Mouse (Mus musculus): ENCODE data around the gene Fam221b.

Gene Fam221b

DNA sequence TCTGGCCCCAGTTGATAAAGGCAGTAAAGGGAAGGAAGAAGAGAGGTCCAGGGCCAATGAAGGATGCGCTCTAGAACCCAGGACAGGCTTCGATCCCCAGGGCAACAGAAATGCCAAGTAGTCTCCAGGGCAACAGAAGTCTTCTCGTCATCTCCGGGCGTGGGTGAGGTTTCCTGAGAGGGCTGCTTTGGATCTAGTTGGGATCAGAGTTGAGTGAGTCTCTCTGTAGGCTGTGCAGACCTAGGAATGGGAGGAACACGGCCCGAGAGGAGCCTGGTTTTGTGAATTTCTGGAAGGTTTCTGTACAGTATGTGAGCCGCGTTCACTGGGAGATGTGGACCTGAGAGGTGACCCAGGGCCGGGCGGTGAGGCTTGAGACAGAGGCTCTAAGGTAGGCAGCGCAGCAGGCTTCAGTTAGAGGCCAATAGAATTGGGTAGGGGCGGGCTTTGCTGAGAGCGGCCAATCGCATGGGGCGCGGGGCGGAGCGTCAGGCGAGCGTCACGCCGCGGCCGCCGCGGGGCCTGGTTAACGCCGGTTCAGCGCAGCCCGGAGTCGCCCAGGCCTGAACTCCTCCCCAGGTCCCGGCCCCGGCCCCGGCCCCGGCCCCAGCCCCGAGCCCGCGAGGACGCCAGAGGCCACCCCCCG is at the start of gene Fam221b, which contains the start of gene Tmem8b:
Gene Fam221b (minus strand): TSS at position 364 of the 646 bp plus-strand sequence.
Gene Tmem8b (plus strand): TSS at position 190 of the 646 bp plus-strand sequence.
- DNase-seq (ENCODE audit: low spot score): peak; percentile 73

DNA sequence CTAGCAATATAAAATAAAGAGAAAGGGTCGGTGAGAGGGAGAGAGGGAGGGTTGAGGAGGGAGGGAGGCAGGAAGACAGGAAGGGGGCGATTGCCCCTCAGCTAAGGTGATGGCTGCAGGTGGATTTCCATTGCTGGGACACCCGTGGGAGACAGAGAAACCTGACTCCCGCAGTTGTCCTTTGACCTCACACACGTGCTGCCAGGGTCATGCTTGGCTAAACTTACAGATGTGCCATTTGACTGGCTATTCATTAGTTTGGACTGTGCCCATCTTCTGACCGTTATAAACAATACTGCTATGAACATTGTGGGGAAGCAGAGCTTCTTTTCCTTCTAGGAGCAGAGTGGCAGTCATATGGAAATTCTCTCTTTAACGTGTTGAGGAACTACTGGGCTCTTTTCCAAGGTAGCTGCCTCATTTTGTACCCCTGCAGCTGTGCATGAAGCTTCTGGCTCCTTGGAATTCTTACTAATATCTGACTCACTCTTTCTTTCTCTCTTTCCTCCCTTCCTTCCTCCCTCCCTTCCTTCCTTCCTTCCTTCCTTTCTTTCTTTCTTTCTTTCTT is 44.8 kb upstream of the Fam221b start:
- DNase-seq (ENCODE audit: low spot score): no peak

DNA sequence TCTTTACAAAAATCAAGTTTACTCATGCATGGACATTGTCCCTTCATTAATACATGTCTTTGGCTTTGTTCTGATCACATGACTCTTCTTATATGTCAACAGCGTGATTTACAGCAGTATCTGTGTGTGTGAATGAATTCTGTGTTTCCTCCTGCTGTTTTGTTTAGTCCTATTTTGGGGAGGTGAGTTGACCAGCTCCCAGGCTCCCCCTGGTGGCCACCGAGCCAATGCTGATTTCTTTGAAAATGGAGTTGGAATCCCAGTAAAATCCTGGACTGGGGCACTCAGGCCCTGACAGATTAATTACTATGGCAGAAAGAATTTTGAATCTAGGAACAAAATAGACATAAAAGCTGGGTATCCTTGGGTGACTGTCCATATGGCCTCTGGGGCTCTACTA is 42.9 kb upstream of the Fam221b start:
- peak; percentile 59 for DNase-seq (ENCODE audit: low spot score)

DNA sequence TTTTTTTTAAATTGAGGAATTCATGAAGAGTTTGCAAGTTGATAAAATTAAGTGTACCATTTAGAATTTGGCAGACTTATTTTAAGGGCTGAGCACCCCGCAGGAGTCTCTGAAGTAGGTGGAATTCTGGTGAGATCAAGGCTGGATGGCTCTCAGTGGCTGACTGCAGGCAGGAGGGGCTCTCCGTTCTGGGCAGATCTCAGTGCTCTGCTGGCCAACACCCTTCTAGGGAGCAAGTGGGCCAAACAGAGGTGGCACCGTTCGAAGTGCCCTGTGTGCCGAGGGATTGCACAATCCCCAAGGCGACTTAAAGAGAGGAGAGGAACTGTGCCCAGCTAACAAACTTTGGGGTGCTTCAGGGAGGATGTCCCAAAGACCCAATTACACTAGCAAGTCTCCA is 40.9 kb upstream of the Fam221b start, which contains the start of gene Olfr71:
Gene Olfr71 (minus strand): TSS at position 387 of the 400 bp plus-strand sequence.
- no peak for DNase-seq (ENCODE audit: low spot score)

DNA sequence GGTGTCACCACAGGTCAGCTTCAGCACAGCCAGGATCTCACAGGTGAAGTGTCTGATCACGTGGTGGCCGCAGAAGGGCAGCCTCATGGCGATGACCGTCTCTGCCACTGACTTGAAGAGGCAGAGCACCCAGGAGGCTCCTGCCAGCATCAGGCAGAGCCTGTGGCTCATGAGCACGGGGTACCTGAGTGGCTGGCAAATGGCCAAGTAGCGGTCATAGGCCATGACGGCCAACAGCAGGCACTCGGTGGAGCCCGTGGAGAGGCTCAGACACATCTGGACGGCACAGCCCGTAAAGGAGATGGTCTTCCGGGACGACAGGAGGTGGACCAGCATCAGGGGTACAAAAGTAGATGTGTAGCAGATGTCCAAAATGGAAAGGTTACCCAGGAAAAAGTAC is 37.0 kb upstream of the Fam221b start:
- no peak for DNase-seq (ENCODE audit: low spot score)

GRCm38 (mm10) chr4:43703851-43704250 is 34.9 kb upstream of the Fam221b start:
- DNase-seq (ENCODE audit: low spot score): no peak

DNA sequence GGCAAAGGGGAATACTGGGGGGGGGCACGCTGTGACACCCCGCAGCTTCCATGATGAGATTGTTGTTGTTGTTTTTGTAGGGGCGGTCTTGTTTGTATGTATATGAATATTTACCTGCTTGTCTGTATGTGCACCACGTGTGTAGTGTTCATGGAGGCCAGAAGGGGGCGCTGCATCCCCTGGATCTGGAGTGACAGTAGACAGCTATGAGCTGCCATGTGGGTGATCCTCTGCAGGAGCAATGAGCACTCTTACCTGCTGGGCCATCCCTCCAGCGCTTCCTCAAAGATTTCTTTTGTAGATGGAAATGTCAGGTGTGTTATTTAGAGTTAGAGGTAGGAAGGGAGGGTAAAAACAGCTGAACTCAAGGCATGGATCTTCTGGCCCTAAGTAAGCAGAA is 34.5 kb upstream of the Fam221b start:
- no peak for DNase-seq (ENCODE audit: low spot score)

GRCm38 (mm10) chr4:43700707-43701106 is 31.8 kb upstream of the Fam221b start, which contains the start of gene Olfr70:
Olfr70 (minus strand) TSS chr4:43700807.
- no peak for DNase-seq (ENCODE audit: low spot score)

GRCm38 (mm10) chr4:43696561-43696960 is 27.6 kb upstream of the Fam221b start:
- DNase-seq (ENCODE audit: low spot score): no peak

GRCm38 (mm10) chr4:43695249-43695671 is 26.3 kb upstream of the Fam221b start:
- DNase-seq (ENCODE audit: low spot score): no peak

DNA sequence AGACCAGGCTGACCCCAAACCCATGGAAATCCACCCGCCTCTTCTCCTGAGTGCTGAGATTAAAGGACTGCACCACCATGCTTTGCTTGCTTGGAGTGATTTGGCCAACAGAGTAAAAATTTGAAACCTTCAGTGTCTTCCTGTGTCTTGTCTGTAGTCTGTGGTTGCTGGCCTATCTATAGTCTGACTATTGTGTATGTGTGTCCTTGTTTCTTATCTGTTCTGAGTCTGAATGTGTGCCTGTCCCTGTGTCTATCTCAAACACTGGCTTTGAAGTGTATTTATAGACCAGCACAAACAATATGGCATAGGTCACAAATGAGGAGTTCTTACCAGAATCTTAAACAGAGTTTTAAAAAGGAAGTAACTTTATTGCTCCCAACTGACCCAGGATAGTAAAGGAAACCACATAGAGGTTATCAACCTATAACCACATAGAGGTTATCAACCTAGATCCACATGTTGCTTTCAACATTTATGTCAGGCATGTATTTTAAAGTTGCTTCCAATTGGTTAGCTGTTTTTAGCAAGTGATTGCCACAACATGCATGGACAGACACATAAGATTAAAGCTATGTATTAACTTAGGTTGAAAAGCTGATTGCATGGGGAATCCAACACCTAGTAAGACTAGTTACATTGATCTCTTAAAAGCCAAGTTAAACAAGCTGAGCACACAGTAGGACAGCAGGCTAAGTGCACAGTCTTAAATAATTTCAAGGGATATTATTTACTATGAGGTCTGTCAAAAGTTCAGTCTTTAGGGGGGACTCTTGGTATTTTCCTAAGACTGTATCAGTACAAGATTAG is 25.7 kb upstream of the Fam221b start:
- DNase-seq (ENCODE audit: low spot score): no peak

GRCm38 (mm10) chr4:43693806-43694241 is 24.9 kb upstream of the Fam221b start:
- no peak for DNase-seq (ENCODE audit: low spot score)

GRCm38 (mm10) chr4:43691026-43691425 is 22.1 kb upstream of the Fam221b start:
- DNase-seq (ENCODE audit: low spot score): no peak

GRCm38 (mm10) chr4:43690021-43690420 is 21.1 kb upstream of the Fam221b start:
- no peak for DNase-seq (ENCODE audit: low spot score)

GRCm38 (mm10) chr4:43679416-43680043 is 10.6 kb upstream of the Fam221b start:
- DNase-seq (ENCODE audit: low spot score): no peak

DNA sequence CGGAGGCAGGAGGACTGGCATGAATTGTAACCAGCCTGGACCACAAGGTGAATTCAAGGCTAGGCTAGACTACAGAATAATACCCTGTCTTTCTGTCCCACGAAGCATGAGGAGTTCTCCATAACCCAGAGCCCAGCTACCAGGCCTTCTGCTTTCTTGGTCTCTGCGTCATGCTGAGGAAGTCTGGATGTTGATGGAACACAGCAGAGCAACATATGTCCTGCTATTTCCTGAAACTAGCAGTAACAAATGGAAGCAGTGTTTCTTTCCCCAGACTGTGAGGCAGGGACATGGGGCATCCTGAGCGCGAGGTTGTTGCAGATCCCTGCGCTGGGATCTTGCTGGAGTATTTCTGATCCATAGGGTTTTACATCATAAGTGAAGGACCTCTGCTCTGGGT is 9.6 kb upstream of the Fam221b start:
- no peak for DNase-seq (ENCODE audit: low spot score)

DNA sequence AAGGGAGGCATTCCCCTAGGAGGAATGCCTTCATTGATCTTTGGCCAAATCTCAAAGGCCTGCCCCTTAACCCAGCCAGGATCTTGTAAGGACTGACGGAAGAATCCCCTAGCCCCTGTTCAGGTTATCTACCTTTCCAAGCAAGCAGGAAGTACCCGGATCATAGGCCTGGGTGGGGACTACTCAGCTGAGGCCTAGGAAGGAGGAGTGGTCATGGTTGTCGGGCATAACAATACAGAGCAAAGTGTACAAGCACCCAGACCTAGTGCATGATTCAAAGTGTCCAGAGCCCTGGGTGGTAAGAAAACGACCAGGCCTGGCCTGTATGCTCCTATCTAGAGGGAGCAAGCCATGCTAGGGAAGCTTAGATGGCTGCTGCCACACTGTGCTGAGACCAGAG is 6.7 kb upstream of the Fam221b start:
- no peak for DNase-seq (ENCODE audit: low spot score)

DNA sequence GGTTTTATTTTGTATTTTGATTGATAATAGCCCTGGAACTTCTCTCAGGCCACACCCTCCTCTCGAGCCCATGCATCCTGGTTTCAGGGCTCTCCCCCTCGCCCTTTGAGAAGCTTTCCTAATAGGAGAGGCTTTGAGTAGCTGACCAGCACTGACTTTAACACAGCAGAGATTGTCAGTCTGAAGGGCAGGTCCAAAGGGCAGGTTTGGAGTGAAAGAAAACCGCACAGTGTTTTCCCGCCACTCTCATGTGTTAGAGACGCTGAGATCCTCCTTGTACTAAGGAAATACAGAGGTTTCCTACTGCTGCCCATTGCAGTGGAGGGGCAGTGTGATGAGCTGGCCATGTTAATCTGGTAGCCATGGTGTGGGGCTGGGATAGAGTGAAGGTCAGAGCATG is 6.0 kb upstream of the Fam221b start:
- no peak for DNase-seq (ENCODE audit: low spot score)

GRCm38 (mm10) chr4:43673703-43674102 is 4.8 kb upstream of the Fam221b start:
- DNase-seq (ENCODE audit: low spot score): no peak

- DNase-seq (ENCODE audit: low spot score): peak; percentile 87
These were observed 3.1 kb upstream of the Fam221b start for GRCm38 (mm10) chr4:43672070-43672469.

DNA sequence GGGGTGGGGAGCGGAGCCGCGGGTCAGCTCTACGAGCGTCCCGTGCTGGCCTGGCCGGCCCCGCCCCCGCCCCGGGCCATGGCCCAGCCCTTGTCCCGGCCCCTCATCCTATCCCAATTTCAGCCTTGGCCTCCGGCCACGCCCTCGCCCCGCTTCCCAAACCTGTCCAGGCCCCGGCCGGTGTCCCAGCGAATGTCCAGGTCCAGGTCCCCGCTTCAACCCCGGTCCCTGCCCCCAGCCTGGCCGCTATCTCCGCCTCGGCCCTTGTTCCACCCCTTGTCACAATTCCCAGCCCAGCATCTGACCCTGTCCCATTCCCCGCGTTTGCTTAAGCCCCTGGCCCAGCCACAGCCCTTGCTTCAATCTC is 466 bp upstream of the Fam221b start:
- no peak for DNase-seq (ENCODE audit: low spot score)

DNA sequence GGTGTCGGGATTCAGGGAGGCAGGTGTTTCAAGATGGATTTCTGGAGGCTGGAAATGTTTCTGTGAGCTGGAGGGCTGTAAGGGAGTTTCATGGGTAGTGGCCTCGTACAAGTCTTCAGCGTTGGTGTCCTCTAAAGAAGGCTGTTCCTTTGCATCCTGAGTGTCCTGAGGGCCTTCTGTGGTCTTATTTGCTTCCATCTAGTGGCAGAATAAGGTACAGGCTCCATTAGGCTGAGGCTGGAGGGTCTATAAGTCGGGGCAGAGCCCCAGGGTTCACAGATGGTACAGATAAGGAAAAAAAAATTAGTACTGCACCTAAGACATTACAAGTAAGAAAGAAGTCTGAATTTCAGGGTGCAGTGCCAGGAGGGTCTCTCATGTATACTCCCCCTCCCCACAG is 2.5 kb downstream of the Fam221b start:
- no peak for DNase-seq (ENCODE audit: low spot score)
